Mouse (Mus musculus) cerebellum, adult 2 months (tissue): ENCODE data around the gene Coq10a.

Experiments used
- CTCF ChIP-seq: fragments of 200-500 bp; IDR thresholded peaks from 2 replicates; pipeline ENCODE4 v1.5.1; 2011; ENCODE audit warnings: low read depth, mild to moderate bottlenecking, control low read depth, low read length, moderate library complexity, borderline replicate concordance; ENCODE audit not compliant: insufficient read depth
- POLR2A ChIP-seq: fragments of 200-500 bp; IDR thresholded peaks from 2 replicates; pipeline ENCODE4 v1.6.1; 2011; ENCODE audit warnings: low read length, control low read depth, borderline replicate concordance; ENCODE audit not compliant: insufficient read depth

DNA sequence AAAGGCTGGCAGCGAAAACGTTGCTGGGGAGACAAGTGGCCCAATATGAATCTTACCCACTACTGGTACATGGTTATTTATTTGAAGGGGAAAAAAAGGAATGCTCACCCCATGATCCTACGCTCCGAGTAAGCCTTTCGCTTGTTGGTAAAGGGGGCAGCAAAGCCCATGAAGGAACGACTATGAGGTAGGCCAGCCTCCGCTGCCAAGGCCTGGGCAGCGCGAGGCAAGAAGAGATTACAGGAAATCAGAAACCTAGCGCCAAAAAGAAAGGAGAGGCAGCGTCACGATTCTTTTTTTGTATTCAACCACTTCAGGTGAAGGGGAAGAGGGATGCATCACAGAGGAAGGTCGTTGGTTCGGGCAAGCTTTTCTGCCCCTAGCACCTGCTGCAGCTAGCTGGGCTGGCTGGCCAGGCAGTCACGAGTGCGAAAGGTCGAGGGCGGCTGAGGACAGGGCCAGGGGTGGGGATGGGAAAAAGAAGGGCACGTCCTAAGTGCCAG lies 847 bp downstream of the Coq10a start:
- TF ChIP-seq CTCF (no peak), POLR2A (no peak)
